Mouse (Mus musculus) hindbrain, embryonic 11.5 days (tissue): ENCODE results near the gene Shkbp1. TPM values are rescaled to one million over a fixed set of nuclear protein-coding genes. Genes with fewer than 3 reads are reported as not detected.

Source experiments
- ATAC-seq: fragments of 200-750 bp; cut with Nextera tagmentation; 2 replicates; pipeline ENCODE4 v1.8.0; 2017; ENCODE audit warnings: mild to moderate bottlenecking, moderate TSS enrichment, moderate library complexity; ENCODE audit not compliant: low FRiP score
- DNase-seq: peaks from one replicate; pipeline ENCODE4 v3.0.0-alpha.2; 2015; ENCODE audit warnings: low spot score
- H3K27ac ChIP-seq: fragments of 300-500 bp; sonication (generic); 2 replicates; pipeline ENCODE4 v1.5.1; 2014; ENCODE audit warnings: mild to moderate bottlenecking, low read depth, low read length
- H3K27me3 ChIP-seq: fragments of 300-500 bp; sonication (generic); 2 replicates; pipeline ENCODE4 v1.6.1; 2014; ENCODE audit warnings: mild to moderate bottlenecking, low read length, moderate library complexity, mixed read lengths; ENCODE audit not compliant: control insufficient read depth, insufficient read depth
- H3K36me3 ChIP-seq: fragments of 300-500 bp; sonication (generic); 2 replicates; pipeline ENCODE4 v1.6.1; 2014; ENCODE audit warnings: mild to moderate bottlenecking, low read length, moderate library complexity, mixed read lengths; ENCODE audit not compliant: control insufficient read depth, insufficient read depth
- H3K4me1 ChIP-seq: fragments of 300-500 bp; sonication (generic); replicated peaks from 2 replicates; pipeline ENCODE4 v1.6.1; 2014; ENCODE audit warnings: low read length, mixed read lengths; ENCODE audit not compliant: control insufficient read depth, insufficient read depth
- H3K4me2 ChIP-seq: fragments of 300-500 bp; sonication (generic); replicated peaks from 2 replicates; pipeline ENCODE4 v1.6.1; 2014; ENCODE audit warnings: mild to moderate bottlenecking, low read depth, low read length
- H3K4me3 ChIP-seq: fragments of 300-500 bp; sonication (generic); 2 replicates; pipeline ENCODE4 v1.5.1; 2014; ENCODE audit warnings: low read depth, low read length
- H3K9ac ChIP-seq: fragments of 300-500 bp; sonication (generic); 2 replicates; pipeline ENCODE4 v1.6.1; 2014; ENCODE audit warnings: low read depth, low read length
- H3K9me3 ChIP-seq: fragments of 300-500 bp; sonication (generic); 2 replicates; pipeline ENCODE4 v1.6.1; 2016; ENCODE audit warnings: low read length; ENCODE audit not compliant: control insufficient read depth
- whole genome bisulfite sequencing: fragments of 180-500 bp; shearing (Covaris S2); extraction: QIAGEN DNeasy Blood & Tissue Kit; methylation state at CpG from one replicate; pipeline ENCODE4 v1.1.7; 2014; 5-methylcytosine and 5-hydroxymethylcytosine counted together
- polyA plus RNA-seq: library from polyadenylated mRNA; unstranded; fragments of >200 nt; fragmentation: Nextera tagmentation; extraction: Ambion mirVana; gene quantifications from 2 replicates; pipeline ENCODE4 v1.2.1, GENCODE M21; 2014

Gene Shkbp1
- polyA plus RNA-seq, 1 experiment from 2014 or later, result 51.5 TPM

- peaks cover 2% of the 10 kb centered on the region; the same call in 1 of the 2 replicates for H3K9me3 ChIP-seq
- ATAC-seq (no peak), DNase-seq (no peak)
- 0 out of 2 replicates have a peak overlapping the region, but pooled peaks have one; percentile 4 for H3K4me3 ChIP-seq
- H3K36me3 ChIP-seq, result no peaks in the 10 kb centered on the region
- H3K4me2 ChIP-seq, result 0 out of 2 replicates have a peak overlapping the region, but pooled peaks have one; percentile 17
- WGBS, result 2% methylated on average over 22 of the region's 22 CpGs
- H3K27ac ChIP-seq, result no peak overlapping the region
- H3K27me3 ChIP-seq, result peaks cover 57% of the 10 kb centered on the region
- H3K4me1 ChIP-seq, result no peaks in the 10 kb centered on the region
- no peak overlapping the region for H3K9ac ChIP-seq
These were observed 19.5 kb upstream of the Shkbp1 start for GRCm38 (mm10) chr7:27375274-27375673.

DNA sequence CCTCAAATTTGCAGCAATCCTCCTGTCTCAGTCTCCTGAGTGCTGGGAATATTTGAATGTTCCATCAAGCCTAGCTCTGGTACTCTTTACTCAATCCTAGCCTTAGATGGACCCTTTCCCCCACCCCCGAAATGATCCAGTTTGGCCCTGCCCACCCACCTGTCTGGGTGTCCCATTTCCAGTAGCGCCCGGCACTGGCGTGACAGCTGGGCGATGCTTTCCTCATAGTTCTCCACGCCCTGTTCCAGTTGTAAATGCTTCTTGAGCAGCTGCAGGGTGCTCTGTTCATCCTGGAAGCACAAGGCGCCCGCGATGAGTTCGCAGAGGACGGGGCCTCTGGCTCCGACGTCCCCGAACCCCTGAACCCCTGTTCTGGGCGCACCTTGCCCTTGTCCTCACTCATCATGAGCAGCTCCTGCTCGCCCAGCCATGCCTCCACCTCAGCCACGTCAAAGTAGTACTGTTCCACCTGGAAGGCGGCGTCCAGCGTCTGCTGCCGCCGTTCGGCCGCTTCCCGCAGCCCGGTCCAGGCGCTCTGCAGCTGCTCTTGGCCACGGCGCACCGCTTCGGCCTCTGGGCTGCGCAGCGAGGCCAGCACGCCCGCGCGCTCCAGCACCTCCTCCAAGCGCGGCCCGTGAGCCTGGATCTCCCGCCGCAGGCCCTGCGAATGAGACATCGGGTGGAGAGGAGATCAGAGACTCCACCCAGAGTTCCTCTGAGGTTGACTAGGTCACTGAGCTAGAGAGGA lies 16.1 kb upstream of the Shkbp1 start:
- no peak overlapping the region for H3K9ac ChIP-seq
- 6% methylated on average over 43 of the region's 44 CpGs for WGBS
- peak overlapping the region; percentile 16; the same call in 1 of the 2 replicates for H3K4me3 ChIP-seq
- no peaks in the 10 kb centered on the region for H3K36me3 ChIP-seq
- DNase-seq, result peak; percentile 40
- ATAC-seq, result no peak
- 0 out of 2 replicates have a peak overlapping the region, but pooled peaks have one; percentile 7 for H3K4me2 ChIP-seq
- H3K27ac ChIP-seq, result no peak overlapping the region
- no peaks in the 10 kb centered on the region; the same call in 1 of the 2 replicates for H3K4me1 ChIP-seq
- H3K27me3 ChIP-seq, result peaks cover 89% of the 10 kb centered on the region
- H3K9me3 ChIP-seq, result peaks cover 8% of the 10 kb centered on the region; the same call in 1 of the 2 replicates

DNA sequence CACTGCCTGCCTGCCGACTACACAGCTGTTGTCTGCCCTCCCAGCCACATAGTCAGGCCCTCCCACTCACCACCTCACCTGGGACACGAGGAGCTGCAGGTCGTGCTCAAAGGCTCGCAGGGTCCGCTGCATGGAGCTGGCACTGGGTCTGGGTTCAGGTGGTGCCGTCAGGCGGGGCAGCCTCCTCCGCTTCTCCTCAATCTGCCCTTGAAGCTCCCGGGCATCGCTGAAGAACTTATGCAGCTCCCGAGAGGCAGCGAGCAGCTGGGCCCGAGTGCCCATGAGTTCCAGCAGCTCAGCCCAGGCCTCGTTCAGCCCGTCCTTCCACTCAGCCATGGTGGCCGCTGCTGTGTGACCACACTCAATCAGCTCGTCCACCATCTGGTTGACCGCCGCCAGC lies 13.3 kb upstream of the Shkbp1 start:
- Histone ChIP-seq H3K9me3 (peaks cover 8% of the 10 kb centered on the region; the same call in 1 of the 2 replicates), H3K9ac (no peak overlapping the region), H3K27ac (no peak overlapping the region), H3K4me3 (no peak overlapping the region), H3K36me3 (no peaks in the 10 kb centered on the region), H3K4me2 (no peak overlapping the region), H3K4me1 (no peaks in the 10 kb centered on the region; the same call in none of the 2 replicates), H3K27me3 (peaks cover 99% of the 10 kb centered on the region)
- ATAC-seq (no peak), DNase-seq (no peak)
- 85% methylated on average over 19 of the region's 19 CpGs for WGBS

DNA sequence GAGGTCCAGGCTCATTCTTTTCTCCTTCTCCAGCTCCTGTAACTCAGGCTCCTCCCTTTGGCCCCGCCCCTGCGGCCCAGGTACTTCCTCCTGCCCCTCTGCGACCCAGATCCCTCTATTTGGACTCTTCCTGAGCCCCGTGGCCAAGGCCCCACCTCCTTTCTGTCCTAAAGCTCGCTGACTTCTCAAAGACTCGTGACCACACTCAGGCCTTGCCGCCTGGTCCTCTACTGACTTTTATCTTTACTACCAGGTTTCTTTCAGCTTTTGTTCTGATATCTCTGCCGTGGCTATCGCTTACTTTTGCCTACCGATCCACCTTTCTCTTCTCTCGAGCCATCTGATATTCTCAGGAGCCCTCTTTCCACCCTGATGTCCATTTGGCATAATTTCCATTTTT lies 12.2 kb upstream of the Shkbp1 start:
- DNase-seq (no peak), ATAC-seq (no peak)
- Histone ChIP-seq H3K4me3 (no peak overlapping the region; the same call in 1 of the 2 replicates), H3K9me3 (peaks cover 8% of the 10 kb centered on the region; the same call in 1 of the 2 replicates), H3K4me1 (no peaks in the 10 kb centered on the region; the same call in none of the 2 replicates), H3K4me2 (no peak overlapping the region; the same call in 1 of the 2 replicates), H3K9ac (no peak overlapping the region), H3K36me3 (no peaks in the 10 kb centered on the region), H3K27me3 (peaks cover 99% of the 10 kb centered on the region), H3K27ac (no peak overlapping the region)
- 14% methylated on average over 11 of the region's 11 CpGs for WGBS

DNA sequence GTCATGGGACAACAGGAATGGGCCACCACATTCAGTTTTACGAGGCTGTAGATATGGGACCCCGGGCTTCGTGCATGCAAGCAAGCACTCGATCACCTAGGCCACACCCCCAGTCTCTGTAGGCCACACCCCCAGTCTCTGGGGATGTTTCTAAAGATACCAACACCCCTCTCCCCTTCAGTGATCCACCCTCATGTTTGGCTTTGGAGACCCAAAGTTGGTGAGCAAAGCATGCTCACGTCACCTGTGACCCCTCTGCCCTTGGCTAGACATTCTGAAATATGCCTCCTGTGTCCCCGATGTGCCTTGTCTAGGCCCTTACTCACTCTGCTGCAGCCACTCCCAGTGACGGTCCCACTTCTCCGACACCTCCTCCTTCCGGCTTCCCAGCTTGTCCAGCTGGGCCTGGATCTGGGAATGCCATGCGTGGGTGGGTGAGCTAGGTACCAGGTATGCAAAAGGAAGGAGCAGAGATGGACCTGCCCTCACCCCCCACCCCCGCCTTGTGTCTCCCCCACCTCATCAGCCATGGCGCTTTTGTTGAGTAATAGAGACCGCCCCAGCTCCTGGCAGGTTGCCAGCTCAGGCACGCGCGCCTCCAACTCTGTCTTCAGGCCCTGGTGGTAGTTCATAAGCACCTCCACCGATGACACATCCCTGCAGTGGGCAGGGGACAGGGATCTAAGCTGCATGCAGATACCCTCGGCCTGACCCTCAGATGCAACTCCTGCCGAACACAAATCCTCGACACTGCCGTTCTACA lies 10.4 kb upstream of the Shkbp1 start:
- no peak overlapping the region for H3K9ac ChIP-seq
- H3K4me2 ChIP-seq, result no peak overlapping the region
- H3K9me3 ChIP-seq, result peaks cover 8% of the 10 kb centered on the region; the same call in 1 of the 2 replicates
- DNase-seq, result no peak
- H3K27ac ChIP-seq, result no peak overlapping the region
- H3K4me1 ChIP-seq, result no peaks in the 10 kb centered on the region; the same call in none of the 2 replicates
- H3K4me3 ChIP-seq, result no peak overlapping the region
- H3K27me3 ChIP-seq, result peaks cover 88% of the 10 kb centered on the region
- no peak for ATAC-seq
- 47% methylated on average over 21 of the region's 21 CpGs for WGBS
- H3K36me3 ChIP-seq, result no peaks in the 10 kb centered on the region

DNA sequence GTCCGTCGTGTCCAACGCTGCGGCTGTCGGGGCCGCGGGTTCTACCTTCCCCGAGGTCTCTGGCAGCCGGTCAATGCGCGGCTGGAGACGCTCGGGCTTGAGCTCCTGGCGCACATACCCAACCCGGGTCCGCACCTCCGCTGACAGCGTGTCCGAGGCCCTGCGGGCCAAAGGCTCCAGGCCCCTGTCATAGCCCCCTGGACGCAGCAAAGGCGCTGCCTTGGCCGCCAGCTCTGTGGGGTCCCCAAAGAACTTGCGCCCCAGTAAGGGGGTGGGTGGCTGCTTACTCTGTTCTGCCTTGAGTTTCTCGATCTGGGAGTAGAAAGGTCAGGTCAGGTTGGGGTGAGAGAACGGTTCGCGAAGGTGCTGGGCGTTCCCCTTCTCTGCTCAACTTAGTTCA lies 8.6 kb upstream of the Shkbp1 start:
- H3K27me3 ChIP-seq, result peaks cover 70% of the 10 kb centered on the region
- H3K4me3 ChIP-seq, result no peak overlapping the region
- 4% methylated on average over 29 of the region's 29 CpGs for WGBS
- H3K9ac ChIP-seq, result no peak overlapping the region
- ATAC-seq (no peak), DNase-seq (no peak)
- H3K4me2 ChIP-seq, result no peak overlapping the region
- H3K4me1 ChIP-seq, result no peaks in the 10 kb centered on the region; the same call in none of the 2 replicates
- H3K9me3 ChIP-seq, result no peaks in the 10 kb centered on the region
- H3K36me3 ChIP-seq, result no peaks in the 10 kb centered on the region
- H3K27ac ChIP-seq, result no peak overlapping the region

- Histone ChIP-seq H3K36me3 (no peaks in the 10 kb centered on the region), H3K9ac (peak overlapping the region; percentile 48; the same call in 1 of the 2 replicates), H3K27me3 (peaks cover 54% of the 10 kb centered on the region), H3K4me2 (peak overlapping the region; percentile 54), H3K4me3 (peak overlapping the region; percentile 44), H3K27ac (no peak overlapping the region), H3K9me3 (no peaks in the 10 kb centered on the region), H3K4me1 (peaks cover 5% of the 10 kb centered on the region)
- ATAC-seq, result peak; percentile 93
- DNase-seq, result peak; percentile 100
- WGBS, result under 1% methylated on average over 50 of the region's 52 CpGs
These were observed 5.6 kb upstream of the Shkbp1 start for GRCm38 (mm10) chr7:27361283-27361946.

DNA sequence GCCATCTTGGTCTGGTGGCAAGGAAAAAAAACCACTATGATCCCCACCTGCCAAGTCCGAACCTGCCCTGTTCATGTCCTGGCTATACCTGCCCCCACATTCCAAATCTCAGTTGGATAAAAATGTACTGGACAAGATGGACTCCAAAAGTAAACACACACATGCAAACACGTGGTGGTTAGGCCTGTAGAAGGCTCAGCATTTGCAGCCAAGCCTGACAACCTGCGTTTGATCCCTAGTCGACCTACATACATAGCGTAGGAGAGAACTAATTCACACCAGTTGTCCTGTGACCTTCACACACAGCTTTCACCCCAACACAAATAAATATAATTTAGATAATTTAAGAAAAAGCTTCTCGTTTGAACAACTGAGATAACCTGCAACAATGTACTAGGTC lies 4.9 kb upstream of the Shkbp1 start:
- no peak for DNase-seq
- H3K4me3 ChIP-seq, result no peak overlapping the region

More for the DNA sequence above, 4.9 kb upstream of the Shkbp1 start:
- Histone ChIP-seq H3K4me1 (peaks cover 5% of the 10 kb centered on the region), H3K9me3 (no peaks in the 10 kb centered on the region), H3K36me3 (no peaks in the 10 kb centered on the region), H3K27me3 (peaks cover 49% of the 10 kb centered on the region), H3K9ac (no peak overlapping the region), H3K27ac (no peak overlapping the region), H3K4me2 (no peak overlapping the region)
- ATAC-seq, result no peak
- 62% methylated on average over 6 of the region's 6 CpGs for WGBS
